Mouse (Mus musculus) heart, adult 2 months (tissue): ENCODE data around the gene Tbc1d9.

ENCODE experiments used
- CTCF ChIP-seq: fragments of 200-600 bp; IDR thresholded peaks from 2 replicates; pipeline ENCODE4 v1.8.1; 2022; ENCODE audit warnings: antibody characterized with exemption, mild to moderate bottlenecking, moderate library complexity
- POLR2A ChIP-seq: fragments of 200-500 bp; IDR thresholded peaks from 2 replicates; pipeline ENCODE4 v1.6.1; 2011; ENCODE audit warnings: mild to moderate bottlenecking, low read depth, low read length, control low read depth; ENCODE audit not compliant: insufficient read depth

DNA sequence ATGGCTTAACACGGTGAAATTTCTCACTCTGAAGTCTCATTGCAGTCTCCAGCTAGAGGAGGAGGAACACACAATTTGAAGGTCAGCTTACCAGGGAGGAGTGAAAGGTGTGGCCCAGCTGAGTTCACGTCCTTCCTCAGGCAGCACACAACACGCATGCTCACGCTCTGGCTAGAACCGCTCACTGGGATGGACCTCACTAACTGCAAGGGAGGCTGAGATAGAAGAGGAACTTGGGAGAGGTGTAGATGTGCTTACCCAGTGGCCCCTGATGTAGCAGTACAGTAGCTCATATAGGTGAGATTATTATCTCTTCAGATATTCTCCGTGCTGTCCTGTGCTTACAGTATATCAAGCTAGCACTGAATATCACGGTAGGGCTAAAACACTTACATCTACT lies 45.5 kb downstream of the Tbc1d9 start:
- TF ChIP-seq CTCF: no peak
- TF ChIP-seq POLR2A: no peak
